Mouse (Mus musculus): Measurements from ENCODE around the gene Haus3.

The Haus3 gene

GRCm38 (mm10) chr5:34186391-34186790, 17.1 kb upstream of the Haus3 start:
- no peak for DNase-seq (ENCODE audit: low read depth)

GRCm38 (mm10) chr5:34185791-34186190, 16.5 kb upstream of the Haus3 start:
- no peak for DNase-seq (ENCODE audit: low read depth)

- no peak for DNase-seq (ENCODE audit: low read depth)
Observed at GRCm38 (mm10) chr5:34185051-34185580, 15.8 kb upstream of the Haus3 start.

GRCm38 (mm10) chr5:34183976-34184375, 14.6 kb upstream of the Haus3 start:
- no peak for DNase-seq (ENCODE audit: low read depth)

GRCm38 (mm10) chr5:34183156-34183880, 14.0 kb upstream of the Haus3 start:
- DNase-seq (ENCODE audit: low read depth), result no peak

GRCm38 (mm10) chr5:34182486-34182885, 13.2 kb upstream of the Haus3 start:
- no peak for DNase-seq (ENCODE audit: low read depth)

GRCm38 (mm10) chr5:34177821-34178220, 8.5 kb upstream of the Haus3 start:
- no peak for DNase-seq (ENCODE audit: low read depth)

GRCm38 (mm10) chr5:34177091-34177490, 7.8 kb upstream of the Haus3 start:
- DNase-seq (ENCODE audit: low read depth), result no peak

- no peak for DNase-seq (ENCODE audit: low read depth)
Observed at GRCm38 (mm10) chr5:34176691-34177090, 7.4 kb upstream of the Haus3 start.

GRCm38 (mm10) chr5:34175403-34175694, 6.0 kb upstream of the Haus3 start:
- DNase-seq (ENCODE audit: low read depth), result no peak

GRCm38 (mm10) chr5:34174550-34175402, 5.4 kb upstream of the Haus3 start:
- DNase-seq (ENCODE audit: low read depth), result no peak

GRCm38 (mm10) chr5:34174021-34174420, 4.7 kb upstream of the Haus3 start:
- DNase-seq (ENCODE audit: low read depth), result no peak

GRCm38 (mm10) chr5:34170726-34171125, 1.4 kb upstream of the Haus3 start:
- no peak for DNase-seq (ENCODE audit: low read depth)

GRCm38 (mm10) chr5:34169954-34170353, 627 bp upstream of the Haus3 start:
- no peak for DNase-seq (ENCODE audit: low read depth)

GRCm38 (mm10) chr5:34167857-34168256, 1.5 kb downstream of the Haus3 start:
- no peak for DNase-seq (ENCODE audit: low read depth)

- DNase-seq (ENCODE audit: low read depth), result no peak
Observed at GRCm38 (mm10) chr5:34165793-34166192, 3.5 kb downstream of the Haus3 start.

- no peak for DNase-seq (ENCODE audit: low read depth)
Observed at GRCm38 (mm10) chr5:34148476-34148875, 20.9 kb downstream of the Haus3 start.

- DNase-seq (ENCODE audit: low read depth), result no peak
Observed at GRCm38 (mm10) chr5:34147554-34147953, 21.8 kb downstream of the Haus3 start.

GRCm38 (mm10) chr5:34139751-34140150, 29.6 kb downstream of the Haus3 start:
- peak; percentile 26 for DNase-seq (ENCODE audit: low read depth)

- DNase-seq (ENCODE audit: low read depth), result no peak
Observed at GRCm38 (mm10) chr5:34132731-34133130, 36.6 kb downstream of the Haus3 start.

- DNase-seq (ENCODE audit: low read depth), result no peak
Observed at GRCm38 (mm10) chr5:34124131-34124530, 45.2 kb downstream of the Haus3 start.

GRCm38 (mm10) chr5:34119121-34119856, 50.0 kb downstream of the Haus3 start:
- DNase-seq (ENCODE audit: low read depth), result no peak

GRCm38 (mm10) chr5:34105681-34106080, 63.6 kb downstream of the Haus3 start:
- no peak for DNase-seq (ENCODE audit: low read depth)

All from fibroblast of lung, adult 2 months (primary cell).